Mouse (Mus musculus) erythroid progenitor cell, adult 5-6 weeks (primary cell): ENCODE results near the gene Sfrp5. TPM values are rescaled to one million over a fixed set of nuclear protein-coding genes. Genes with fewer than 3 reads are reported as not detected.

Experiments used
- ATAC-seq: replicated peaks from 2 replicates; pipeline ENCODE4 v1.8.0; 2016; ENCODE audit warnings: moderate number of reproducible peaks, mild to moderate bottlenecking, moderate TSS enrichment, inconsistent platforms; ENCODE audit not compliant: poor library complexity, low FRiP score, severe bottlenecking
- total RNA-seq, 2 experiments: library from RNA; stranded (forward) in 1 of 2; stranded (reverse) in 1 of 2; fragments of 150-400 nt in 1 of 2; fragments of 186-747, 209-891 nt in 1 of 2; gene quantifications; 2 replicates each; pipeline versions ENCODE4 v1.2.3 to v1.2.4; 2015 to 2017; ENCODE audit warnings: low replicate concordance in 2 of 2

The Sfrp5 gene
- total RNA-seq, 2 experiments from 2014 or later, result not detected

DNA sequence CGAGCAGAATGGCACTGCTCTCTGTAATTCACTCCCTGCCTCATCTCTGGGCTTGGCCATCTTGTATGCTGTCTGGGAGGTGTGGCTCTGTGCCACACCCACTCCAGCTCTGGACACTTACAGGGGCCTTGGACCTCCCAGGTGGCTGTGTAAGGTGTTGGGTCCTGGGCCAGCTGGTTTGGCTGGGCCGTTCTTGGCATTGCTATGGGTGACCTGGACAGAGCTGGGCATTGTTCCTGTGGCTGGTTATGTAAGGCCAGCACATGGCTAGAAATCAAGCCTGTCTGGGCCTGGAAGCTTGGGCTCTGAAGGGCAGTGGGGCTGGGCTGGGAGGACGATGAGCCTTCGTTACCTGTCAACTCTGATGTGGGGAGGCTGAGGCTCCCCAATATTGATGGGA is 2.3 kb upstream of the Sfrp5 start:
- no peak for ATAC-seq

DNA sequence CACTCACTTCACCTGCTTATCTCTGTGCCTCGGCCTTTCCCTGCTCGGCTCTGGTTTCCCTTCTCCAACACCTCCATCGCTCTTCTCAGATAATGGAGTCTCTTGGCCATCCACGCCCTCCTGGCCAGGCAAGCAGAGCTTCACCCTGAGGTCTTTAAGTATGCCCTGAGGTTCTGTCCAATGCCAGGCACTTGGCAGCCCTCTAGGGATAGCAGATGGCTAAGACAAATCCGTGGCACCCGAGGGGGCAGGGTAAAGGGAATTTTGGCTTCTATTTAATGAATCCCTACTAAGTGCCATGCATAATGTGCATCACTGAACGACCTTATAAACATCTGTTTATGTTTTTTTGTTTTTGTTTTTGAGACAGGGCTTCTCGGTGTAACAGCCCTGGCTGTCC is 415 bp upstream of the Sfrp5 start:
- ATAC-seq, result no peak

DNA sequence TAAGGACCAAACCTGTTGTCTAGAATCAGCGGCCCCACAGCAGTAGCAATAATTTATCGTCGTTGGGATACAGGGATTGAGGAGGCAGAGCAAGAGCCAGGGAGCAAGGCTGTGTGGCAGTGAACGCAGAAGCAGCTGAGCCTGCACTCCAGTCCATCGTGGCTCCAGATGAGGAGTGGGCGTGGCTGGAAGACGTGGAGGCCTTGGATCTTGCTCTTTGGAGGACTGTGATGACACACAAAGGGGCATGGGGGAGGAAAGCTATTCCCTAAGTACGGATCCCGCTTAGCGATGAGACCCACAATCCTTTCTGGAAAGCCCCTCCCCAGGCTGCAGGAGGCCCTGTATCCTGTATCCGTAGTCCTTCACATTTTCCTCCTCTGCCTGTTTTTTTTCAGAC is 4.0 kb downstream of the Sfrp5 start:
- ATAC-seq, result no peak

DNA sequence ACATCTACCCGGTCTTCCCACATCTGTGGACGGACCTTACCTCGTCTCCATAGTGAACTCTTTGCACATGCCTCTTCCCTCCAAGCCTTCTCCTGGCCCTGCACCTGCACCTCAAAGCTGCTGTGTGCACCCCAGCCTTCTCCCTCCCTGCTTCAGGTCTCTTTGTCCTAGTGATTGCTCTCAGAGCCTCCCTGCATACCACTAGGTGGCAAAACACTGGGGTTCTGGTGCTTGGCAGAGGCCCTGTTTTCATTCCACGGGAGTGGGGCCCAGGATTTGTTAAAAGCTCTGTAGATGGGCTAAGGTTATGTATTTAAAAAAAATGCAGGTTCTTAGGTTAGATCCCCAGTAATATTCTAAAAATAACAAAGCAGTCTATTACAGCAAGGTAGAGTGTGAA is 5.0 kb downstream of the Sfrp5 start:
- ATAC-seq, result no peak

DNA sequence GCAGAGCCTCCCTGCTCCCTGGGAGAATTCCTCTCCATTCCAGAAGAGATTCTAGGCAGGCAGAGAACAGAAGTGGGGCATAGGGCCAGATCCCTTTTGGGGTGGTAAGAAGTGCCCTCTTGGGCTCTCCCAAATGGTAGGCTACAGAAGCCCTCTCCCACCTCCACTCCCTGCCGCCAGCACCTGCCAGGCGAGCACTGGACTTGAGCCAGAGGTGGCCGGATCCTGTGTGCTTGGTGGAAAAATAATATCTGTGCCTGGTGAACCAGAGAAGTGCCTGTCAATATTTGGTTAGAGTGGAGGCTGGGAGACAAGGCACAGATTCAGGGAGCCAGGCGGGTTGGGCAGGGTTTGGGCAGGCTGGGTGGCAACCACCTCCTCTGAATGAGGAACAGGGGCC is 5.7 kb downstream of the Sfrp5 start:
- ATAC-seq, result no peak

DNA sequence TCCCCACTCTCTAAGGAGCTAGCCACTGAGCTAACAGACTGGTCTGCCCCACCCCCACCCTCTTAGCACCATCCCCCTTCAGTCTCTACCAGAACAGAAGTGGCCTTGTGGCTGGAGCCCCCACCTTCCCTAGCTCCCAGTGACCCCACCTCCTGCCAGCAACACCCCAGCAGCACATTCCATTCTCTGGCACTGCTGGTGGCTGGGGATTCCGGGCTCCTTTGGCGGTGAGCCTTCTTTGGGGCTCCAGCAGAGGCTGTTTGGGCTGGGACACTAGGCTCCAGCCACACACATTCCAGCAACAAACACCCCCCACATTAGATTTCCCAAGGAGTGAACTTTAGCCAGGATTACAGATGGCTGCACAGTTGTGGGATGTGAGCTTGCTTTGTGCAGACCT is 8.7 kb downstream of the Sfrp5 start:
- no peak for ATAC-seq

DNA sequence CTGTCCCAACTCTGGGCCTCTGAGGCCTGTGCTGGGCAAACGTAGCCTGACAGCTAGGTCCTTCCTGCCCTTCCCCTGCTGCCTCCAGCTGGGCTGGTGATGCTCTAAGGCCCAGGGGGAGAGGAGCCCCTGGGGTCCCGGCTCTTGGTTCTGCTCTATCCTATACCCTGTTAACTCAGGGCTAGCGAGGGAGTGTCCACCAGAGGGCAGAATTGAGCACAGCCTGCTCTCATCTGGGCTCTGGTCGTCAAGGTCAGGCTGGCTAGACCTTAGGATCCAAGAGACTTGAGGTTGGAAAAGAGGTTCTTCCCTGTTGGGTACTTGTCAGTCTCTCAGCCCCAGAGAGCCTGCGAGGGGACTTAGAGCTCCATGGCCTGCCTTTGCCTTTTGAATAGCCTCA is 11.6 kb downstream of the Sfrp5 start:
- peak; percentile 71; the same call in 1 of the 2 replicates for ATAC-seq

DNA sequence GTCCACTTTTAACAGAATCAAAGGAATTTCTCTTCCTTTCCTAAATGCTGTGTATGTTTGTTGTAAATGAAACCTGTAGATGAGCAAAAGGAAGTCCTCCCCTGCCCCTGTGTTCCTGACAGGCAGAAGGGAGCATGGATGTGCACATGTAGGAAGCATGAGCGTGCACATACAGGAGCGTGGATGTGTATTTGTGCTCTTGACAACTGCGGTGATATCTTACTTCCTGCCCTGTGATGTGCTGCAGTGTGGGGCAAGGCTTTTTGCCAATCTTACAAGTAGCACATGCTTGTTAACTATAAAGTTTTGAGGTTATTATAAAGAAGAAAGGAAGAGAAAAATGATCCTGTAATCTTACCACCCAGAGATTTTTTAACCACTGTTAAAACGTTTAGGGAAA is 12.3 kb downstream of the Sfrp5 start:
- ATAC-seq, result no peak

DNA sequence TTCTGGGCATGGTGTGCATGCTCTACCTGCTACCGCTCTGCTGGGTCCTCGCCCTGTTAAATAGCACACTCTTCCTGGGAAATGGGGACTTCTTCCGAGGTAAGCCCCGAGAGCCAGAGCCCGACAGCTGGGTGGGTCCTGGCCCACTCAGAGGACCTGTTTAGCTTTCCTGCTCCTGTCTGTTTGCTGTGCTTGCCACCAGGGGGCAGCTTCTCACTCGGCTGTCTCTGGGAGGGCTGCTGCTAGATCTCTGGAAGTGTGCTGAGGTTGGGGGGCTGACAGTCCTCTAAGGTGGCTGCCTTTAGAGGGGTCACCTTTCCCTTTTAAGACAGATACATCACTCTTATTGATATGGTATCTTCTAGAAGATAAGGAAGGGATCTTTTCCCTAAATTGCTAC is 19.4 kb downstream of the Sfrp5 start:
- ATAC-seq, result no peak

DNA sequence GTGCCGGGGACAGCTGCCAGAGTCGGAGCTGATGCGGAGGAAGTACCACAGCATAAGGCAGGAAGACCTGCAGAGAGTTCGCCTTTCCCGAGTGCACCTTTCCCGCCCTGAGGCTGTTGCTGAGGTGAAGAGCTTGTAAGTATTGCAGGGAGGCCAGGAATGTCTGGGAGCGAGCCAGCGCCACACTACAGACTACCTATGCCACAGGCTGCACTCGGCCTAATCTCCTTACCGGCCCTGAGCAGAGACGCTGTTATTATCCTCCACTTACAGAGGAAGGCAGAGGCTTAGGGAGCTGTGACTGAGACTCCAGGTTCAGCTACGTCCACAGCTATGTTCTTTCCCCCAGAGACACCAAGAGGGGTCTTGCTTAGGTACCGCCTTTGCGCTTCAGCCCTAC is 22.7 kb downstream of the Sfrp5 start:
- ATAC-seq, result no peak

DNA sequence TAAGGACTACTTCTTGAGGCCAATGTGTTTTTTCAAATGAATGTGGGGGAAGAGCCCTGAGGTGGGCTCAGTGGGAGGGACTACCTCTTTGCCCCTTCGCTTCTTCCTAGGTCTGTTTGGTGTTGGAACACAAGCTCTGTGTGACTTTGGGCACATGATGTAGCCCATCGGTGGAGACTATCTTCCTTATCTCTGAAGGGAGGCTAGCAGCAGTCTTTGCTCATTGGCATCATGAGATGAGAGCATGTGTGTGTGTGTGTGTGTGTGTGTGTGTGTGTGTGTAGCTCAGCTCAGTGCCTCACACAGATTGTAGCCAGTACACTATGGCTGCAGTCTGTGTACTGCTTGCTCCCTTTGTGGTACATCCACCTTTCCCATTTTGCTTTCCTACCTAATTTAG is 24.6 kb downstream of the Sfrp5 start:
- ATAC-seq, result peak; percentile 39; the same call in 1 of the 2 replicates

DNA sequence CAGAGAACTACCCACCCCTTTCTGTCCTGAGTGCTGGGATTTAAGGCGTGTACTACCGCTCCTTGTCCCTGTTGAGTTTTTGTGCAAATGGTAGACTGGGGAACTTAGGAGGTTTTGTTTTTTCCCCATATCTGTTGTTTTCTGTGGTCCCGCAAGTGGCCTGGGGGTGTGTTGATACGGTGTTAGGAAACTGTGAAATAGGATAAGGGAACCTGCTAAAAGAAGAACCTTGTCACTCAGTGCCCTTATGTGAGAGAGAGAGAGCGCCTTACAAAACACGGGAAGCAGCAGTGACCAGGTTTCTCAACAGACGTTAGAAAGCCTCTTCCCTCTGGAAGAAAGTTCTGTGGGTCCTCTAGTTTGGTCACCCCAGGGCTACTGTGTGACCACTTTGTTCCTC is 25.2 kb downstream of the Sfrp5 start:
- ATAC-seq, result no peak; the same call in 1 of the 2 replicates

DNA sequence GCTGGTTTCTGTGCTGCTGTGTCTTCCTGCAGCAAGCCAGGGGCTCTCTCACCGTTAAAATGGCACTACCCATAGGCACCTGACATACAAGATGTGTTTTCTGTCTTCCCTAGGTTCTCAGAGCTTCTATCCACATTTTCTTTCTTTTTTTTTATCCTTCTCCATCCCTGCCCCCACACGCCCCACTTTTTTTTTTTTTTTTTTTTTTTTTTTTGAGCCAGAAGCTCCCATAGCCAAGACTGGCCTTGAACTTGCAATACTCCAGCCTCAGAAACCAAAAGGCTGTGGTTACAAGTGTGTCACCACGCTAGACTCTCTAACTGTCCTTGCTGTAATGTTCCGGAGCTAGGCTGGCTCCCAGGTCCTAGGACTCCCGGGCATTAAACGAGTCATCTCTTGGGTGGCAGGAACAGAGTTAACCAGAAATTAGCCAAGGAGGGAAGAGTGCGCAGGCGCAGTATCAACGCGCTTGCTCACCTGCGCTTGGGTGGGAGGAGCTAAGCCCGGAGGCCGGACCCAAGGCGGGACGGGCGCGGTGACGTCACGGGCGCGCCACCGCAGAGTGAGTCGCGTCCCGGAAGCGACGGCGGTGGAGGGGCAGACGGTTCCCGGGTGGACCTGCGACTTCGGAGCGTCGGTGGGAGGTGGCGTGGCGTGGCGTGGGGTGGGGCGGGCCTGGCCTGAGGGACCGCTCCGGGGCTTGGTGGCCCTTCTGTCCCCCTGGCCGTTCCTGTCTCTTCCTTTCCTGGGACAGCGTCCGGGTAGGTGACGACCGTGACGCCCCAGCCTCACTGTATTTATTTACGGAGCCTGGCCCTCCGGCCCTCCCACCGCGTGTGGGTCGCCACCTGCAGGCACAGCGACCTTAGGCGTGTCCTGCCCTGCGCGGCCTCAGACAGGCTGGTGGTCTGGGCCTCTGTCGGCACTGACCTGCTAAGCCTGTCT is 31.8 kb downstream of the Sfrp5 start:
- peak; percentile 93 for ATAC-seq

DNA sequence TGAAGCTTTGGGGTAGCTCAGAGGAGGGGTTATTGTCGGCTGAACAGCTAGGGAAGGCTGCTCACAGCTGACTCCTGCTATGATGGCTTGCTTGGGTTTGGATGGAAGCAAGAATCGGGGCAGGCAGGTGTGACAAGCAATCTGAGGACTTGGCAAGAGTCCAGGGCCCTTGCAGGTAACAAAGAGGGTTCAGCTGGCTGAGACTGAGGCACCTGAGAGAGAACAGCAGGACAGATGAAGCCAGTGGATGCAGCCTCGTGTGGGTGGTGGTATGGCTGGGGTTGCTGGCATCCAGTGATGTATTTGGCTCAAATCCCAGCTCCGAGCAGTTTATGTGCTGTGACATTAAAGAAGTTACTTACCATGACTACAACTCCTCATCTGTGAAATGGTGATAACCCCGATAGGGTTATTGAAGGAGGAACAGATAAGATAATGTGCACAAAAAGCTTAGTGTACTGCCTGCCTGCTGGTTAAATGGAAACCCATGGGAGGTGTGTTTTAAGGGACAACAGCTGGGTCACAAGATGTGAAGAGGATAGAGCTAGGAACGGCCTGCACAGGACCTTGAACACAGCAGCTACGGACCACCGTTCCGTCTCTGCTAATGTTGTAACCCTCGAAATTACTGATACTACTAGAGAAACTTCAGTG is 32.6 kb downstream of the Sfrp5 start:
- 0 out of 2 replicates have a peak, but pooled peaks have one; percentile 5 for ATAC-seq

DNA sequence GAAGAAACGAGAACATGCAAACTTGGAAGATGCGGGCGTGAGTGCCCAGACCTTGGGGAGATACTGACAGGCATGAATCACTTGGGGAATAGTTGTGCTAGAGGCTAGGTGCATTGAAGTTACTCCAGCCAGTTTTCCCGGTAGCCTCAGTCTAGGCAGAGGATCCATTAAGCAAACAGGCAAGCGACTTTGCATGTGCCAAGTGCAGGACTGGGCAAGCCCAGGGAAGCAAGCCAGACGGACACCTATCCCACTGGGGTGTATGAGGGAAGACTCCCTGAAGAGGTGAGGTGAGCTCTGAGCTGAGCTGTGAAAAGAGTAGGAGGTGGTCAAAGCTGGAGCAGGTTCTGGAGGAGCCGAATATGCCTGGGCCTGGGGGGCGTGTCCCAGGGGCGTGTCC is 34.6 kb downstream of the Sfrp5 start:
- ATAC-seq, result no peak

DNA sequence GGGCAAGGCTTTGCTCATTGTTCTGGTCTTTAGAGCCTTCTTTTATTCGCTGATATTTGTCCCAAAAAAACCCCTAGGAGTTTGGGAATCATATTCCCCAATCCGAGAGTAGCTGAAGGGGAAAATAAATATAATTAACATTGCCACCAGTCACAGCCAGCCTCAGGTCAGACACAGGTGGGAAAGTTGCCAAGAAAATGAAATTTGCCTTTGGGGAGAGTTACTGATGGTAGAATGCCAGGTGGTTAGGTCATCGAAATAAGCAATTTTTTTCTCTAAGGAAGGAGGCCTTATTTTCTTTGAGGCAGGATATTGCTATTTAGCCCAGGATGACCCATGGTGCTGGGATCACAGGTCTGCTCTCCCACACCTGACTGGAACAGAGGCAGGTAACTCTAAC is 35.3 kb downstream of the Sfrp5 start:
- no peak for ATAC-seq

DNA sequence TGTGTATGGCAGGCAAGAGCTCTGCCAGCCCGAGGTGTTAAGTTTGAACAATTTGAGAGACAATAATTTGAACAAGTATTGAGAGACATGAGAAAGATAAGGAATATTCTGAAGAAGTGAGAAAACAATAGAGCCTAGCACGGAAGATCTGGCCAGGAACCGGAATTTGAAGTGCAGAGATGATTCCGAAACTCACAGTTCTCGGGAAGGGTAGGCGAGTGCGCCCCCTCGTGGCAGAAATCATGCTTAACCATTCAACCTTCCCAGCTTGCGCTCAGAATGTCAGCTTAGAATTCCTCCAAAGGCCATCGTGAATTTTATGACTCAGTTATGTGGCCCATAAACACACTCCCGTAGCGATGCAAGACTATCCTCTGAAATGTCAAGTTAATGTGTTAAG is 35.9 kb downstream of the Sfrp5 start:
- peak; percentile 49 for ATAC-seq

DNA sequence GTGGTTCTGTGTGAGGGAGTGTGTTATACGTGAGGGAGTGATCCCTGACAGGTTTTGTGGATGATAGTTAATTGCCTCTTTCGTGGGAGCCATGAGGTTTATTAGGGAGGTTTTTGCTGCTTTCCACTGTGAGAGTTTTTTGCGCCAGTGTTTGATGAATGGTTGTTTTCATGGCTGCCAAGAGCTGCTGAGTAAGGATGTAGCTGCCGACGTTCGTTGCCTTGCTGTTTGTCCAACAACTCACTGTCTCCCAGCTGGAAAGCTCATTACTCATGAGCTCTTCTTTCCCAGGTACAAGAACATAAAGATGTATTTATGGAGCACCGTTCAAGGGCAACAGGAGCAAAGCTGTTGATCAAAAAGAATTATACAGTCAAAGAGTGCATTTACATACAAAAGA is 37.9 kb downstream of the Sfrp5 start:
- ATAC-seq, result no peak

DNA sequence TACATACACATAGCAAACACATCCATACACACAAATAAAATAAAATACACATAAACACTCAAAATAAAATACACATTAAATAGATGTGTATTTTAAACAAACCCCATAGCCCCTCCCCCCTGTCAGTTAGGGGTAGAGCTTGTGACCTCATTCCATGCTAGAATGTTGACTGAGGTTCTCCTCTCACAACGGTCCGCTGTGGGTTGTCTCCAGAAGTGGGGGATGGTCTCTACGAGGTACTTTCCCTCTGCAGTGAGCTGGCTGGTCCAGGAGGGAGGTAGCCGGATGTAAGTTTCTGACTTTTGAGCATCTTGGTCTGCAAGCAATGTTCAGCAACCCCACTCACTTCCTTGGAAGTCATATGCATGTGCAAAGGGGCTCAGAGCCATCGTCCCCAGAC is 38.3 kb downstream of the Sfrp5 start, which contains the start of gene Zfyve27:
Zfyve27 (plus strand) TSS at position 188 of the 400 bp plus-strand sequence.
- ATAC-seq, result no peak

DNA sequence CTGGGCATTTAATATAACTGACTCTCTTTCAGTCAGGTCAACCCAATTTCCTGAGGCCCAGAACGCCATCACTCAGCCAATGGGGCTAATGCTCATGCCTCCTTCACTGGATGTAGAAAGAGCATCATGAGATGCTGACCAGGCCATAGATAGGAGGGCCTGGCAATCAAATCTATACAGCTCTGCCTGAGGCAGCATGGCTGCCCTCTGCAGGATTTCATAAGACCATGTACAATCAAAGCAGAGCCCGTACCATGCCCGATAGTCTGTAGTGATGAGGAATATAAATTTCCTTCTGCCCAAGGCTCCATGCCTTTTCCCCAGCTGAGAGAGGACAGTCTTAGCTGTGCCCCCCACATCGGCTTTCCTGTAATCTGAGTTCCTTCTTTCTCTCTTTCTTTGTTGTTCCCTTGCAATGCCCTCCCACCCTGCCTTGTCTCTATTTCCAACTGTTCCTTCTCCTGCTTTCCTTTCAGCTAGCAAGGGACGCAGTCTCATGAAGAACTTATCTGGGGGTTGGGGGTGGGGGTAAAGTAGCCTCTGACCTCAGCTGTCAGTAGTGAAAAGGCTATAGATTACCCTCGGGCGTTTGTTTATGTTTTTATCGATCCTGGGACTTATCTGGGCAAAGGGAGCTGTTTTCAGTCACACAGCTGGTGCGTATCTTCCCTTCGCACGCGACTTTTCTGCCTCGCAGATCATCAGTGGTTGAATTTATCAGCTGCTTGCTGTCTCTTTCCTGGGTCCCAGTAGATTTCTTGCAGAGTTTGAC is 43.6 kb downstream of the Sfrp5 start:
- no peak for ATAC-seq
